Mouse (Mus musculus) T-helper 1 cell (primary cell): ENCODE data around the gene Hoxb1.

ENCODE experiments used
- in situ Hi-C: fragments of 300-600 bp; cut with MboI, MseI; formaldehyde crosslinking; loops from one replicate; pipeline ENCODE4 v1.15.1; 2025; ENCODE audit warnings: high pct_unique_total_duplicates

Gene Hoxb1

GRCm38 (mm10) chr11:96404016-96404604, 38.6 kb downstream of the Hoxb1 start:
- in situ Hi-C loops = no loop called here

- in situ Hi-C loops = loop anchor here (5.0 kb wide), 1 partner anchor 33 kb away; no protein-coding TSS in a partner anchor
These were observed 39.3 kb downstream of the Hoxb1 start for GRCm38 (mm10) chr11:96404831-96405230.

GRCm38 (mm10) chr11:96405541-96405940, 40.0 kb downstream of the Hoxb1 start:
- in situ Hi-C loops = loop anchor here (5.0 kb wide), 1 partner anchor 33 kb away; no protein-coding TSS in a partner anchor

- in situ Hi-C loops = loop anchor here (5.0 kb wide), 1 partner anchor 35 kb away; no protein-coding TSS in a partner anchor
These were observed 41.9 kb downstream of the Hoxb1 start for GRCm38 (mm10) chr11:96407191-96408072.

- in situ Hi-C loops = loop anchor here (5.0 kb wide), 1 partner anchor 36 kb away; no protein-coding TSS in a partner anchor
These were observed 42.9 kb downstream of the Hoxb1 start for GRCm38 (mm10) chr11:96408234-96409010.

GRCm38 (mm10) chr11:96411019-96411418, 45.5 kb downstream of the Hoxb1 start:
- in situ Hi-C loops = no loop called here

- in situ Hi-C loops = no loop called here
These were observed 46.4 kb downstream of the Hoxb1 start for GRCm38 (mm10) chr11:96411934-96412333.

GRCm38 (mm10) chr11:96412941-96413491, 47.5 kb downstream of the Hoxb1 start:
- in situ Hi-C loops = no loop called here

- in situ Hi-C loops = no loop called here
These were observed 48.0 kb downstream of the Hoxb1 start for GRCm38 (mm10) chr11:96413527-96413926.

- in situ Hi-C loops = no loop called here
These were observed 48.5 kb downstream of the Hoxb1 start for GRCm38 (mm10) chr11:96414002-96414401.
